Mouse (Mus musculus): Measurements from ENCODE around the gene Slc37a1. TPM values are rescaled to one million over a fixed set of nuclear protein-coding genes. Genes with fewer than 3 reads are reported as not detected.

Gene Slc37a1
- polyA plus RNA-seq, 1 experiment from 2014 or later, result 6.4 TPM

- Histone ChIP-seq H3K36me3 (no peaks in the 10 kb centered on the region), H3K4me3 (no peak overlapping the region), H3K4me1 (peaks cover 37% of the 10 kb centered on the region), H3K27me3 (ENCODE audit: low read depth, poor library complexity, severe bottlenecking) (0 out of 2 replicates have a peak, but pooled peaks cover 5% of the 10 kb centered on the region), H3K27ac (replicated peaks) (no peak overlapping the region), H3K9me3 (replicated peaks) (no peaks in the 10 kb centered on the region)
- DNase-seq (ENCODE audit: low spot score), result no peak
- WGBS, result 95% methylated on average over 3 of the region's 3 CpGs
Observed at GRCm38 (mm10) chr17:31316998-31317397, 30.4 kb downstream of the Slc37a1 start.

DNA sequence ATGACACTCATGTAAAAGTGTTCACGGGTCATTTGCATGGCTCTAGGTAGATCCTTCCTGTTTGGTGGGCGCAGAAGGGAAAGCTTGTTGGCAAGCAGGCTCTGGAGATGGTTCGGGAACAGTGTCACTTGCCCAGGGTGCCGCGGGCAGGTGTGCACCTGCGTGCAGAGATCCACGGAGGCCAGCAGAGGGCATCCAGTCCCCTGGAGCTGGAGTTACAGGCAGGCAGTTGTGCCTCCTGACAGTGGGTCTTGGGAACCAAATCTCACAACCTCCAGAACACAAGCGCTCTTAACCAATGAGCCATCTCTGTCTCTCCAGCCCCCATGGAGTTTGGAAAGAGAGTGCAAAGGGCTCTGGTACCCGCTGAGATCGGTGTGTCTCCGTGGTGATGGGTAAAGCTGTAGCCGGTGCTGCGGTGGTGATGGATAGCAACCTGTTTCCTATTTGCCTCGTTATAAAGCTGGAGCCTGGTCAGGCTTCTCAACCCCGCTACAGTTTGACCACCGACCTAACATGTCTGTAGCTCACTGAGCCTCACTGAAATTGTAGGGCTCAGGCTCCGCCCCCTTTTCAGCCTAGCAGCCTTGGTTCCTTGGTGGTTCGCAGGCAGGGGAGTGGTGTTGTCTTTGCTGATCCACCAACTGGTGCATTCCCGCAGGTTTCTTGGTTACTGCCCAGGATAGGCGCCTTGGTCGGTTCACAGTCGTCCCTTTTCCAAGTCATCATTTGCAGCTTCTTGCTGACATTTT is 31.1 kb downstream of the Slc37a1 start:
- WGBS, result 46% methylated on average over 22 of the region's 22 CpGs
- no peak overlapping the region for H3K27ac ChIP-seq (replicated peaks)
- H3K27me3 ChIP-seq (ENCODE audit: low read depth, poor library complexity, severe bottlenecking), result 0 out of 2 replicates have a peak, but pooled peaks cover 5% of the 10 kb centered on the region
- H3K9me3 ChIP-seq (replicated peaks), result no peaks in the 10 kb centered on the region
- DNase-seq (ENCODE audit: low spot score), result no peak
- H3K4me1 ChIP-seq, result peaks cover 30% of the 10 kb centered on the region
- no peaks in the 10 kb centered on the region for H3K36me3 ChIP-seq
- no peak overlapping the region for H3K4me3 ChIP-seq

DNA sequence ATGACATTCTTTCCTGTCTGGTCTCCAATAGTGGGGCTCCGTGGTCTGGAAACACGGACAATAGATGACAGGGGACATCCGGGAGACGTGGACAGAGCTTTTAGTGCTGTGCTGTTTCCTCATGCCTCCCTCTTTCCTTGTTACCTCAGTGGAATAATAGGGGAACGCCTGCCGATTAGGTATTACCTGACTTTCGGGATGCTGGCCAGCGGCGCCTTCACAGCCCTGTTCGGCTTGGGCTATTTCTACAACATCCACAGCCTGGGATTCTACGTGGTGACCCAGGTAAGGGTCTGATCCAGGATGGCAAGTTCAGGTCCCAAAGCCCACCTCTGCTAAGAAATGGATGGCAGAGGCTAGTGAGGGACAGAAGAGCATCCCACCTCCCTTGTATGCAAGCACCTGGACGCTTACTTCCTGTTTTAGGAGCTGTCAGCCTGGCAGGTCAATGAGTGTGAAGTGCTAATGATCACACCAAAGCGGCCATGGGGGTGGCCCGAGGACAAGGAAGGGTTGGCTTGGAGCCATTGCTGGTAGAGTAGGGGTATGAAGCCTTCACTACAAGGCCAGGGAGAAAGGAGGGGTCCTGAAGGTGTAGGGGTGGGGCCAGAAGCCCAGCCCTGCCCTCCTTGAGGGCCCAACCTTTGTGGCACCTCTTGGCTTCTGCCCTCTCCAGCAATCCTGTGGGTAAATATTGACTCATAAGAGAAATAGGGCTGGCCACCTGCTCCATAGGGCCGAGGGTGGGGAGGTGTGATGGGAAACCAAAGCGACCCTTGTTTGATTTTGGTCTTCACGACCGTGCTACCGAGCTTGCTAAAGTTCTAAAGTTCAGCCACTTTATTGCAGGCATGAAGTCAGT is 32.5 kb downstream of the Slc37a1 start:
- Histone ChIP-seq H3K9me3 (replicated peaks) (no peaks in the 10 kb centered on the region), H3K4me3 (no peak overlapping the region), H3K27me3 (ENCODE audit: low read depth, poor library complexity, severe bottlenecking) (0 out of 2 replicates have a peak, but pooled peaks cover 5% of the 10 kb centered on the region), H3K36me3 (no peaks in the 10 kb centered on the region), H3K27ac (replicated peaks) (no peak overlapping the region), H3K4me1 (peaks cover 20% of the 10 kb centered on the region)
- WGBS, result 92% methylated on average over 19 of the region's 19 CpGs
- DNase-seq (ENCODE audit: low spot score), result no peak

- WGBS, result 83% methylated on average over 12 of the region's 12 CpGs
Observed at GRCm38 (mm10) chr17:31321425-31321824, 34.8 kb downstream of the Slc37a1 start.

GRCm38 (mm10) chr17:31322446-31322845 is 35.9 kb downstream of the Slc37a1 start:
- no peaks in the 10 kb centered on the region for H3K36me3 ChIP-seq
- no peaks in the 10 kb centered on the region for H3K9me3 ChIP-seq (replicated peaks)
- 84% methylated on average over 4 of the region's 4 CpGs for WGBS
- H3K4me1 ChIP-seq, result peaks cover 18% of the 10 kb centered on the region
- H3K27me3 ChIP-seq (ENCODE audit: low read depth, poor library complexity, severe bottlenecking), result no peaks in the 10 kb centered on the region
- H3K4me3 ChIP-seq, result no peak overlapping the region
- DNase-seq (ENCODE audit: low spot score), result no peak
- no peak overlapping the region for H3K27ac ChIP-seq (replicated peaks)

More at GRCm38 (mm10) chr17:31321425-31321824, 34.8 kb downstream of the Slc37a1 start:
- 0 out of 2 replicates have a peak, but pooled peaks cover 3% of the 10 kb centered on the region for H3K27me3 ChIP-seq (ENCODE audit: low read depth, poor library complexity, severe bottlenecking)
- no peak overlapping the region for H3K4me3 ChIP-seq
- H3K36me3 ChIP-seq, result no peaks in the 10 kb centered on the region
- peaks cover 13% of the 10 kb centered on the region for H3K4me1 ChIP-seq
- H3K27ac ChIP-seq (replicated peaks), result 0 out of 2 replicates have a peak overlapping the region, but pooled peaks have one; percentile 4
- no peaks in the 10 kb centered on the region for H3K9me3 ChIP-seq (replicated peaks)
- DNase-seq (ENCODE audit: low spot score), result no peak

GRCm38 (mm10) chr17:31323379-31323778 is 36.8 kb downstream of the Slc37a1 start:
- WGBS, result 92% methylated on average over 4 of the region's 4 CpGs
- no peak for DNase-seq (ENCODE audit: low spot score)
- Histone ChIP-seq H3K4me3 (no peak overlapping the region), H3K4me1 (peaks cover 13% of the 10 kb centered on the region), H3K36me3 (no peaks in the 10 kb centered on the region), H3K27me3 (ENCODE audit: low read depth, poor library complexity, severe bottlenecking) (no peaks in the 10 kb centered on the region), H3K27ac (replicated peaks) (no peak overlapping the region), H3K9me3 (replicated peaks) (no peaks in the 10 kb centered on the region)

DNA sequence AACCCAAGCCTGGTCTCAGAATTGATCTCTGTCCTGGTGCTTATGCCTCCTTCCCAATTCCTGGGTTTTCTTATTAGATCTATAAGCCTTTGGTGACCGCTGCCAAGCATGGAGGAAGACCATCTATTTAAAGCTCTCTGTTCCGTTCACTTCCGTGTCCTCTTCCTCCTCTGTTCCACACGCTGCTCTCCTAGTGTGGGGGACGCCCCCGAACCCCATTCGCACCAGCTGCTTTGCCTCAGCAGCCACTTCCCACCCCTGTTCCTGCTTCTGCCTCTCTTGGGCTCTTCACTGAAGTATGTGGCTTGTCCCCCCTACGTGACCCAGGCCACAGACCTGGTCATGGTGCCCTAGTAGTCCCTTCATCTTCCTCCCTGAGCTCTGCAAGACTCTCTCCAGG is 37.6 kb downstream of the Slc37a1 start:
- no peaks in the 10 kb centered on the region for H3K27me3 ChIP-seq (ENCODE audit: low read depth, poor library complexity, severe bottlenecking)

DNA sequence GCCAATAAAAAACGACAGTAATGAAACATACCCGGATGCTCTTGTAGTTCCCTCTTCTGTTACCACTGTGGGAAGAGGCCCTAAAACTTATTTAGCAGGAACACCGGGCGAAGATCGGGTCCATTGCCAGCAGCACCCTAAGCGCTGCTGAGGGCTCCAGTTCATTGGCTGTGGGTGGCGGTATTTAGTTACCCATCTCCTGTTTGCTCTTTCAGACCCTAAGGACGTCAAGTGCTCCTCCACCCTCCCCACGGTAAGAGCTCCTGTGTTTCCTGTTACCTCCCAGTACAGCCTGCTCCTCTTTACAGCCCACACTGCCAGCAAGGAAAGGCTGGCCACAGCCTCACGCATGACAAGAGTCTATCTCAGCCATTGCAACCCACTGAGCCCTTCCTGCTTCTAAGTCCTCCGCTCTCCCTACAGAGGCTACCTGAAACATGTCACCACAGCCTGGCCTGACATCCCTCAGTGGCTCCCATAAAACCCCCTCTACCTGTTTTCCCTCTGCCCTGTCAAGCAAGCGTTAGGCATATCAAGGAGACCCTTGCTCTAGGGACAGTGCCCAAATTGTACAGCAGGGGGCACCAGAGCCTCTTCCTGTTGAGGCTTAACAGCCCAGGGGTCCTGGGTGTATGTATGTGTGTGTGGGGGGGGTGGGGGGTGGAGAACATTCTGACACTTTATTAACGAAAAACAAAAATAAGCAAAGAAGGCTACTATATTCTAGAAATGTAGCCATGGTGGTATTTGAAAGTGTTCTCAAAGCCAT is 39.0 kb downstream of the Slc37a1 start:
- 0 out of 2 replicates have a peak overlapping the region, but pooled peaks have one; percentile 0 for H3K27ac ChIP-seq (replicated peaks)
- 72% methylated on average over 13 of the region's 13 CpGs for WGBS
- no peaks in the 10 kb centered on the region for H3K27me3 ChIP-seq (ENCODE audit: low read depth, poor library complexity, severe bottlenecking)
- DNase-seq (ENCODE audit: low spot score), result peak; percentile 63
- no peaks in the 10 kb centered on the region for H3K36me3 ChIP-seq
- H3K4me1 ChIP-seq, result peaks cover 19% of the 10 kb centered on the region
- no peaks in the 10 kb centered on the region for H3K9me3 ChIP-seq (replicated peaks)
- H3K4me3 ChIP-seq, result no peak overlapping the region

More for the DNA sequence above, 37.6 kb downstream of the Slc37a1 start:
- Histone ChIP-seq H3K4me3 (no peak overlapping the region), H3K36me3 (no peaks in the 10 kb centered on the region), H3K9me3 (replicated peaks) (no peaks in the 10 kb centered on the region), H3K4me1 (peaks cover 13% of the 10 kb centered on the region), H3K27ac (replicated peaks) (no peak overlapping the region)
- DNase-seq (ENCODE audit: low spot score), result no peak
- WGBS, result 92% methylated on average over 8 of the region's 8 CpGs

- H3K27me3 ChIP-seq (ENCODE audit: low read depth, poor library complexity, severe bottlenecking), result no peaks in the 10 kb centered on the region
- H3K36me3 ChIP-seq, result no peaks in the 10 kb centered on the region
- peak overlapping the region; percentile 38 for H3K27ac ChIP-seq (replicated peaks)
- no peak for DNase-seq (ENCODE audit: low spot score)
- peaks cover 19% of the 10 kb centered on the region for H3K4me1 ChIP-seq
- no peak overlapping the region for H3K4me3 ChIP-seq
- WGBS, result 57% methylated on average over 9 of the region's 9 CpGs
- H3K9me3 ChIP-seq (replicated peaks), result no peaks in the 10 kb centered on the region
Observed at GRCm38 (mm10) chr17:31326220-31326852, 39.7 kb downstream of the Slc37a1 start.

DNA sequence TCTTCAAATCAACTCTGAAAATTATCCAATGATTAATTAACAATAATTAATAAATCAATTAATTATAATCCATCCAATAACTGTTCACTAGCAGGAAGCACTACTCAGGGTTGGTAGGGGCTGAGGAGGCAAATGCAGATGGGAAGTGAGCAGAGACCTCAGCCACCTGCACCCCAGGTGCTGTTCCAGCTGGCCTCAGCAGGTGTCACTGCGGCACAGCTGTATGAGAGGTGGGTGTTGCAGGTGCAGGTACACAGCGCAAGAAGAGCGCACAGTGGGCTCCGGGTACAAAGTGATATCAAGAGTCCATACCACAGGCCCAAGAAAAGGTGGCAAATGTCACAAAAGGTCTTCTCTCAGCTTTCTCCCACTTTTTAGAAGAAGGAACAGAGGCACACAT is 41.9 kb downstream of the Slc37a1 start:
- no peak for DNase-seq (ENCODE audit: low spot score)
- H3K27me3 ChIP-seq (ENCODE audit: low read depth, poor library complexity, severe bottlenecking), result no peaks in the 10 kb centered on the region
- H3K4me3 ChIP-seq, result no peak overlapping the region
- 77% methylated on average over 4 of the region's 4 CpGs for WGBS
- no peaks in the 10 kb centered on the region for H3K36me3 ChIP-seq
- H3K4me1 ChIP-seq, result peaks cover 19% of the 10 kb centered on the region
- H3K9me3 ChIP-seq (replicated peaks), result no peaks in the 10 kb centered on the region
- H3K27ac ChIP-seq (replicated peaks), result no peak overlapping the region

GRCm38 (mm10) chr17:31330622-31331021 is 44.0 kb downstream of the Slc37a1 start:
- no peaks in the 10 kb centered on the region for H3K9me3 ChIP-seq (replicated peaks)
- WGBS, result 45% methylated on average over 4 of the region's 4 CpGs

DNA sequence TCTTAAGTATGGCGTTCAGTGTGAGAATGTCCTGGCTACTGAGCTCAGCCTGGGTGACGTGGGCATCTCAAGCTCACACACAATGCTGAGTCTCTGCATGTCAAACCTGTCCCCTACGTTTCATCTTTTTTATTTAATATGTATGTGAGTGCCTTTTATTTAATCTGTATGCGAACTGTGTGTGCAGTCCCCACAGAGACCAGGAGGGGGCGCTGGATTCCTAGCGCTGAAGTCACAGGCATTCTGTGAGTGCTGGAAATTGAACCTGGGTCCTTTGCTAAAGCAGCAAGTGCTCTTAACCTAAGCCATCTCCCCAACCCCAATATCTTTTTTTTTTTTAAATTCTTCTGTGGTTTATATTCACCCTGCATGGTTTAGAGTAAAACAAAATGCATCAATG is 44.7 kb downstream of the Slc37a1 start:
- H3K27me3 ChIP-seq (ENCODE audit: low read depth, poor library complexity, severe bottlenecking), result no peaks in the 10 kb centered on the region
- H3K4me3 ChIP-seq, result no peak overlapping the region
- WGBS, result 88% methylated on average over 6 of the region's 6 CpGs
- H3K4me1 ChIP-seq, result peaks cover 13% of the 10 kb centered on the region
- no peak overlapping the region for H3K27ac ChIP-seq (replicated peaks)
- no peaks in the 10 kb centered on the region for H3K36me3 ChIP-seq
- H3K9me3 ChIP-seq (replicated peaks), result no peaks in the 10 kb centered on the region
- DNase-seq (ENCODE audit: low spot score), result no peak

More at GRCm38 (mm10) chr17:31330622-31331021, 44.0 kb downstream of the Slc37a1 start:
- Histone ChIP-seq H3K4me1 (peaks cover 19% of the 10 kb centered on the region), H3K4me3 (no peak overlapping the region), H3K36me3 (no peaks in the 10 kb centered on the region), H3K27ac (replicated peaks) (0 out of 2 replicates have a peak overlapping the region, but pooled peaks have one; percentile 6), H3K27me3 (ENCODE audit: low read depth, poor library complexity, severe bottlenecking) (no peaks in the 10 kb centered on the region)
- DNase-seq (ENCODE audit: low spot score), result peak; percentile 65

Data from midbrain, embryonic 10.5 days (tissue).